In genomic region chr5:33819876-33820732, GRCm38 (mm10) we compare ENCODE assay signal across 8 mouse cellular contexts. TPM values are rescaled to one million over a fixed set of nuclear protein-coding genes. Genes with fewer than 3 reads are reported as not detected.
DNase-seq lines count a peak whose midpoint lies in the region; ATAC-seq lines count a peak whose summit lies in the region.

Gene Nsd2 (plus strand): TSS chr5:33820725.

- H3K4me1 ChIP-seq in hindbrain, embryonic 12.5 days: peaks cover 48% of the 10 kb centered on the region

- no peaks in the 10 kb centered on the region for H3K9me3 ChIP-seq in hindbrain, embryonic 12.5 days (replicated peaks)

- H3K27me3 ChIP-seq in hindbrain, embryonic 12.5 days: no peaks in the 10 kb centered on the region

- no peaks in the 10 kb centered on the region for H3K36me3 ChIP-seq in hindbrain, embryonic 12.5 days

- peak within 1 kb of the TSS; percentile 96 for H3K9ac ChIP-seq in hindbrain, embryonic 12.5 days

- H3K4me2 ChIP-seq in hindbrain, embryonic 12.5 days (replicated peaks): peak within 1 kb of the TSS; percentile 63

- DNase-seq in Muller cell, postnatal 12 days (ENCODE audit: inconsistent ontology term): peak; percentile 95
- peak; percentile 95 for DNase-seq in cerebellum, adult 9-11 months
- peak; percentile 88 to 91 for DNase-seq in frontal cortex, postnatal 10 days (ENCODE audit: low spot score in 2 of 2)
- DNase-seq in layer of hippocampus, postnatal 25 days (ENCODE audit: extremely low spot score in 1 of 2, low spot score in 1 of 2): peak; percentile 76 to 77
- DNase-seq in lung, postnatal 25 days (ENCODE audit: low spot score): peak; percentile 85
- DNase-seq in retina, embryonic 14.5 days (ENCODE audit: low spot score): peak; percentile 97
- peak; percentile 92 for DNase-seq in thymus, postnatal 4 days

- ATAC-seq in hindbrain, embryonic 12.5 days (ENCODE audit: low FRiP score): peak; percentile 81

- peak within 1 kb of the TSS; percentile 91 for H3K4me3 ChIP-seq in hindbrain, embryonic 12.5 days

- peak within 1 kb of the TSS; percentile 99 for H3K27ac ChIP-seq in hindbrain, embryonic 12.5 days

- under 1% methylated on average over 101 of the region's 136 CpGs for WGBS in hindbrain, embryonic 12.5 days

RNA-seq across cellular contexts. Expression of gene Nsd2, which starts in this region (rescaled TPM):
- polyA plus RNA-seq in hindbrain, embryonic 12.5 days (2016; fragmentation: Nextera tagmentation; extraction: Ambion mirVana): 98.9 and 104 TPM in 2 replicates
- 100 to 1,000 TPM; 122 to 126 TPM for total RNA-seq in layer of hippocampus, postnatal 25 days (2021)

Comparison
In these comparisons a context has a peak if more than half of its experiments do, and no peak if none do; other contexts are left out.
1. Peak in every context shown above with its lines: DNase-seq, ATAC-seq, H3K4me3 ChIP-seq and H3K27ac ChIP-seq.